Mouse (Mus musculus) CH12.LX (cell line): ENCODE data around the gene Golga1. TPM values are rescaled to one million over a fixed set of nuclear protein-coding genes. Genes with fewer than 3 reads are reported as not detected.

Source experiments
- DNase-seq: peaks from one replicate; pipeline ENCODE4 v3.0.0-alpha.2; 2013; ENCODE audit errors: extremely low read depth
- H3K27ac ChIP-seq: 2 replicates; pipeline ENCODE4 v1.5.1; 2012; ENCODE audit warnings: low read depth, mild to moderate bottlenecking, control low read depth, moderate library complexity; ENCODE audit not compliant: insufficient read depth
- H3K27me3 ChIP-seq: replicated peaks from 2 replicates; pipeline ENCODE3; 2012; ENCODE audit warnings: inconsistent platforms
- H3K36me3 ChIP-seq, 2 experiments: replicated peaks in 1 of 2; 2 replicates each; pipeline versions ENCODE3 to v1.6.1; 2012; ENCODE audit warnings: inconsistent platforms in 1 of 2, low read length in 1 of 2, mild to moderate bottlenecking in 1 of 2, mixed read lengths in 1 of 2, moderate library complexity in 1 of 2; ENCODE audit not compliant: control insufficient read depth in 1 of 2, insufficient read depth in 1 of 2
- H3K4me1 ChIP-seq, 2 experiments: 2 replicates each; pipeline ENCODE4 v1.6.1; 2012; ENCODE audit warnings: inconsistent platforms in 1 of 2, moderate library complexity in 1 of 2; ENCODE audit not compliant: insufficient read depth in 2 of 2, control insufficient read depth in 1 of 2
- H3K4me2 ChIP-seq: 2 replicates; pipeline ENCODE4 v1.6.1; 2012; ENCODE audit warnings: low read depth, mild to moderate bottlenecking, control low read depth; ENCODE audit not compliant: poor library complexity, insufficient read depth, severe bottlenecking
- H3K4me3 ChIP-seq, 3 experiments: fragments of 150-350 bp in 1 of 3; sonication (generic) in 1 of 3; replicated peaks in 1 of 3; 2 replicates each; pipeline versions ENCODE3 to v1.5.1; 2011 to 2012; ENCODE audit warnings: low read depth in 2 of 3, low read length in 2 of 3, mild to moderate bottlenecking in 2 of 3, moderate library complexity in 2 of 3, control low read depth in 1 of 3, improper control_type of control experiment in 1 of 3, inconsistent platforms in 1 of 3, mixed read lengths in 1 of 3; ENCODE audit not compliant: poor library complexity in 1 of 3
- H3K79me2 ChIP-seq: replicated peaks from 2 replicates; pipeline ENCODE4 v1.6.1; 2012; ENCODE audit warnings: mild to moderate bottlenecking, moderate library complexity; ENCODE audit not compliant: control insufficient read depth, poor library complexity, insufficient read depth, severe bottlenecking; ENCODE audit errors: extremely low read depth
- H3K9ac ChIP-seq: 2 replicates; pipeline ENCODE4 v1.6.1; 2012; ENCODE audit warnings: low read depth, mild to moderate bottlenecking, control low read depth, moderate library complexity; ENCODE audit not compliant: insufficient read depth
- H3K9me3 ChIP-seq: replicated peaks from 2 replicates; pipeline ENCODE3; 2012; ENCODE audit warnings: low read length, inconsistent platforms, mixed read lengths
- BHLHE40 ChIP-seq: IDR thresholded peaks from 2 replicates; pipeline ENCODE4 v1.6.1; 2011; ENCODE audit warnings: mild to moderate bottlenecking, low read depth, low read length, improper control_type of control experiment
- CTCF ChIP-seq, 2 experiments: IDR thresholded peaks in 1 of 2; conservative IDR thresholded peaks in 1 of 2; 2 replicates each; pipeline ENCODE4 v1.5.1; 2011 to 2012; ENCODE audit warnings: low read depth in 2 of 2, low read length in 2 of 2, improper control_type of control experiment in 1 of 2, inconsistent platforms in 1 of 2, mild to moderate bottlenecking in 1 of 2, moderate library complexity in 1 of 2
- ELF1 ChIP-seq: IDR thresholded peaks from 2 replicates; pipeline ENCODE4 v1.6.1; 2014; ENCODE audit warnings: low read depth, mild to moderate bottlenecking, inconsistent platforms, low read length, improper control_type of control experiment
- EP300 ChIP-seq: IDR thresholded peaks from 2 replicates; pipeline ENCODE4 v1.6.1; 2011; ENCODE audit warnings: low read length, improper control_type of control experiment
- ETS1 ChIP-seq: conservative IDR thresholded peaks from 2 replicates; pipeline ENCODE4 v1.6.1; 2012; ENCODE audit warnings: low read depth, mild to moderate bottlenecking, inconsistent platforms, low read length, improper control_type of control experiment, moderate library complexity
- GABPA ChIP-seq: IDR thresholded peaks from 2 replicates; pipeline ENCODE4 v1.6.1; 2012; ENCODE audit warnings: low read depth, low read length, improper control_type of control experiment, inconsistent platforms; ENCODE audit not compliant: insufficient replicate concordance
- KAT2A ChIP-seq: IDR thresholded peaks from 2 replicates; pipeline ENCODE4 v1.6.1; 2012; ENCODE audit warnings: low read length, improper control_type of control experiment, inconsistent platforms; ENCODE audit not compliant: insufficient replicate concordance
- MAFK ChIP-seq: IDR thresholded peaks from 2 replicates; pipeline ENCODE4 v1.6.1; 2011; ENCODE audit warnings: low read length, improper control_type of control experiment; ENCODE audit not compliant: insufficient replicate concordance
- MAX ChIP-seq: IDR thresholded peaks from 2 replicates; pipeline ENCODE4 v1.6.1; 2011; ENCODE audit warnings: low read length, improper control_type of control experiment
- MEF2A ChIP-seq: IDR thresholded peaks from 2 replicates; pipeline ENCODE4 v1.6.1; 2014; ENCODE audit warnings: low read depth, mild to moderate bottlenecking, inconsistent platforms, low read length, improper control_type of control experiment, borderline replicate concordance
- NELFE ChIP-seq: IDR thresholded peaks from 2 replicates; pipeline ENCODE4 v1.6.1; 2011; ENCODE audit warnings: low read depth, low read length, improper control_type of control experiment
- NRF1 ChIP-seq: IDR thresholded peaks from 2 replicates; pipeline ENCODE4 v1.6.1; 2014; ENCODE audit warnings: low read depth, mild to moderate bottlenecking, inconsistent platforms, low read length, improper control_type of control experiment, moderate library complexity
- PAX5 ChIP-seq: IDR thresholded peaks from 2 replicates; pipeline ENCODE4 v1.6.1; 2012; ENCODE audit warnings: low read length, inconsistent platforms, mixed read lengths
- POLR2A ChIP-seq: IDR thresholded peaks from 2 replicates; pipeline ENCODE4 v1.6.1; 2011; ENCODE audit warnings: low read depth, mild to moderate bottlenecking, improper control_type of control experiment, low read length
- POLR2AphosphoS2 ChIP-seq: IDR thresholded peaks from 2 replicates; pipeline ENCODE4 v1.6.1; 2011; ENCODE audit warnings: low read depth, low read length, improper control_type of control experiment
- RAD21 ChIP-seq: IDR thresholded peaks from 2 replicates; pipeline ENCODE4 v1.6.1; 2011; ENCODE audit warnings: low read depth, mild to moderate bottlenecking, low read length, improper control_type of control experiment, moderate library complexity
- RCOR1 ChIP-seq: conservative IDR thresholded peaks from 2 replicates; pipeline ENCODE4 v1.6.1; 2012; ENCODE audit warnings: low read depth, mild to moderate bottlenecking, inconsistent platforms, low read length, improper control_type of control experiment
- SIN3A ChIP-seq: IDR thresholded peaks from 2 replicates; pipeline ENCODE4 v1.6.1; 2012; ENCODE audit warnings: low read length, improper control_type of control experiment, inconsistent platforms
- SMC3 ChIP-seq: IDR thresholded peaks from 2 replicates; pipeline ENCODE4 v1.6.1; 2011; ENCODE audit warnings: low read depth, low read length, improper control_type of control experiment
- TBP ChIP-seq: conservative IDR thresholded peaks from 2 replicates; pipeline ENCODE4 v1.6.1; 2011; ENCODE audit warnings: low read depth, low read length, improper control_type of control experiment
- TCF12 ChIP-seq: IDR thresholded peaks from 2 replicates; pipeline ENCODE4 v1.6.1; 2014; ENCODE audit warnings: low read depth, mild to moderate bottlenecking, inconsistent platforms, low read length, improper control_type of control experiment
- UBTF ChIP-seq: IDR thresholded peaks from 2 replicates; pipeline ENCODE4 v1.6.1; 2012; ENCODE audit warnings: low read depth, mild to moderate bottlenecking, inconsistent platforms, low read length, improper control_type of control experiment, moderate library complexity
- USF1 ChIP-seq: IDR thresholded peaks from 2 replicates; pipeline ENCODE4 v1.6.1; 2014; ENCODE audit warnings: low read depth, mild to moderate bottlenecking, inconsistent platforms, low read length, improper control_type of control experiment
- ZC3H11A ChIP-seq: IDR thresholded peaks from 2 replicates; pipeline ENCODE4 v1.6.1; 2012; ENCODE audit warnings: low read depth, mild to moderate bottlenecking, inconsistent platforms, low read length, improper control_type of control experiment
- ZKSCAN1 ChIP-seq: IDR thresholded peaks from 2 replicates; pipeline ENCODE4 v1.6.1; 2012; ENCODE audit warnings: low read depth, inconsistent platforms, low read length, improper control_type of control experiment, borderline replicate concordance
- ZMIZ1 ChIP-seq: IDR thresholded peaks from 2 replicates; pipeline ENCODE4 v1.6.1; 2012; ENCODE audit warnings: low read depth, mild to moderate bottlenecking, inconsistent platforms, low read length, improper control_type of control experiment
- dilution Hi-C: fragments of 300-500 bp; cut with MboI; formaldehyde crosslinking; loops from 2 replicates; pipeline ENCODE4 v1.14.3; 2020; ENCODE audit warnings: low sequenced_read_pairs; ENCODE audit not compliant: extremely low pct_unique_long_range_greater_than_20kb, extremely low pct_ligation_motif_present
- in situ Hi-C: fragments of 300-500 bp; cut with MboI; formaldehyde crosslinking; loops from 3 replicates; pipeline ENCODE4 v1.14.3; 2019; ENCODE audit warnings: low sequenced_read_pairs, low pct_ligation_motif_present, low pct_unique_long_range_greater_than_20kb, mixed read lengths
- polyA plus RNA-seq: library from polyadenylated mRNA; unstranded; fragments of >175 nt; gene quantifications from 2 replicates; pipeline ENCODE4 v1.2.1, GENCODE M21; 2012; ENCODE audit warnings: low read depth; ENCODE audit not compliant: insufficient read length
- total RNA-seq, 2 experiments: library from RNA; depleted of rRNA; stranded (reverse); fragments of 300-350 nt in 1 of 2; fragments of >200 nt in 1 of 2; gene quantifications; 2 replicates each; pipeline ENCODE4 v1.2.3; 2012 to 2014

Gene Golga1
- total and polyA plus RNA-seq, 3 experiments = 7.8 to 10.1 (median 8.6) TPM

GRCm38 (mm10) chr2:39008954-39009365 is 56.4 kb downstream of the Golga1 start (continued):
- TF ChIP-seq UBTF (no peak), RCOR1 (no peak; the same call in 1 of the 2 replicates), POLR2A (peak; percentile 71), MEF2A (peak; percentile 84), PAX5 (no peak), CTCF (conservative IDR thresholded peaks at IDR 0.05 in 1 of 2, IDR thresholded peaks at IDR 0.05 in 1 of 2; ENCODE audit: low read depth in 2 of 2, low read length in 2 of 2) (no peak), NRF1 (peak; percentile 32; the same call in 1 of the 2 replicates), USF1 (no peak), POLR2AphosphoS2 (peak; percentile 92; the same call in 1 of the 2 replicates), RAD21 (no peak), MAX (no peak; the same call in 1 of the 2 replicates), ELF1 (peak; percentile 79), EP300 (peak; percentile 66), SIN3A (peak; percentile 89), KAT2A (0 out of 2 replicates have a peak, but pooled peaks have one; percentile 59), ZC3H11A (no peak)
- TF ChIP-seq, all 38 proteins: peak for 23

GRCm38 (mm10) chr2:39008350-39008851 is 56.9 kb downstream of the Golga1 start:
- Histone ChIP-seq H3K79me2 (peaks cover 68% of the 10 kb centered on the region), H3K27me3 (no peaks in the 10 kb centered on the region), H3K4me1 (peaks cover 6 to 29% of the 10 kb centered on the region in 2 experiments), H3K4me3 (peak overlapping the region; percentile 74 to 100 (median 90)), H3K4me2 (peak overlapping the region; percentile 27; the same call in 1 of the 2 replicates), H3K27ac (peak overlapping the region; percentile 99), H3K9ac (peak overlapping the region; percentile 99), H3K36me3 (peaks cover 12 to 32% of the 10 kb centered on the region in 2 experiments), H3K9me3 (no peaks in the 10 kb centered on the region)
- dilution Hi-C loops (no loop called here), in situ Hi-C loops (no loop called here)
- TF ChIP-seq KAT2A (0 out of 2 replicates have a peak, but pooled peaks have one; percentile 1), MAFK (no peak), RAD21 (no peak)
- DNase-seq = no peak

- in situ Hi-C loops (no loop called here), dilution Hi-C loops (no loop called here)
- DNase-seq = peak; percentile 92
- Histone ChIP-seq H3K27me3 (no peaks in the 10 kb centered on the region), H3K4me3 (peak overlapping the region; percentile 85 to 100 (median 90)), H3K4me1 (peaks cover 2 to 24% of the 10 kb centered on the region in 2 experiments), H3K36me3 (peaks cover 12 to 32% of the 10 kb centered on the region in 2 experiments), H3K79me2 (peaks cover 69% of the 10 kb centered on the region), H3K27ac (peak overlapping the region; percentile 99), H3K4me2 (peak overlapping the region; percentile 92; the same call in 1 of the 2 replicates), H3K9ac (peak overlapping the region; percentile 99), H3K9me3 (no peaks in the 10 kb centered on the region)
- peak; percentile 76 for TF ChIP-seq SIN3A
- TF ChIP-seq MAX = peak; percentile 84
- TF ChIP-seq USF1 = no peak
- peak; percentile 93 for TF ChIP-seq NELFE
- TF ChIP-seq ZMIZ1 = peak; percentile 54; the same call in 1 of the 2 replicates
- peak; percentile 90; the same call in 1 of the 2 replicates for TF ChIP-seq KAT2A
- TF ChIP-seq POLR2AphosphoS2 = peak; percentile 77
- TF ChIP-seq CTCF (conservative IDR thresholded peaks at IDR 0.05 in 1 of 2, IDR thresholded peaks at IDR 0.05 in 1 of 2; ENCODE audit: low read depth in 2 of 2, low read length in 2 of 2) = no peak
- TF ChIP-seq EP300 = no peak
- TF ChIP-seq BHLHE40 = peak; percentile 40; the same call in 1 of the 2 replicates
- no peak for TF ChIP-seq RCOR1
- TF ChIP-seq RAD21 = no peak
- peak; percentile 73; the same call in 1 of the 2 replicates for TF ChIP-seq MEF2A
- TF ChIP-seq TBP = peak; percentile 83
- TF ChIP-seq GABPA = no peak
- TF ChIP-seq TCF12 = peak; percentile 92
- peak; percentile 83 for TF ChIP-seq UBTF
- TF ChIP-seq ZKSCAN1 = no peak
- TF ChIP-seq SMC3 = no peak
- peak; percentile 25; the same call in 1 of the 2 replicates for TF ChIP-seq ETS1
Observed at GRCm38 (mm10) chr2:39007865-39008264, 57.5 kb downstream of the Golga1 start.
